Mouse (Mus musculus) kidney, postnatal 4 days (tissue): Measurements from ENCODE around the gene Slc9a3r1.

ENCODE experiments used
- DNase-seq, 2 experiments: peaks; one replicate each; pipeline ENCODE4 v3.0.0; 2021; ENCODE audit warnings: mixed read lengths in 2 of 2

The Slc9a3r1 gene

GRCm38 (mm10) chr11:115163568-115164150 lies 518 bp downstream of the Slc9a3r1 start:
- DNase-seq = peak; percentile 64 to 78

DNA sequence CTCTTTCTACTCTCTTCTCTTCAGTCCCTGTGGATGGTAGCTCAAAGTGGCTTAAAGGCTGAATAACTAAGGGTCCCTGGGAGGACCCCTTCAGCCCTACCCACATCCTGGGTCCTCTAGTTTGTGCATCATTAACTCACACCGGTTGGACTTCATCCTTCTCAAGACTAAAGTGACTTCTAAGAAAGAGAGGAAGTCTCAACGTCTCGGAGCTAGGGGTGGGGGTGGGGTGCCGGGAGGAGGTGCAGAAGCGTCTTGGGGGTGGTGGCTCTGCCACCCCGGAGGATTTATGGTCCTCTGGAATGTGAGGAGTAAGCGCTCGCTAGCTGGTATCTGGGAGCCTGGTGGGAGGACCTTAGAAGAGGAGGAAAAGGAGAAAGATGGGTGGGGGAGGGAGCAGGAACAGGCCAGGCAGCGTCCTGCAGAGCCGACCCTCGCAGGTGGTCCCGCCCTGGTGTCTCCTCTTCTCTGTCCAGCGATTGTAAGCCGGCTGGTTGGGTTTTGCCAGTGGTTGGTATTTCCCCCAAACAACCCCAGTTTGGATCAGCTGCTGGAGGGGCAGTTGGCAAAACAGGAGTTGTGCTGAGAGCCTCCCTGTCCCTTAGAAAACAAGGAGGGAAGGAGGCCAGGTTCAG lies 1.3 kb downstream of the Slc9a3r1 start:
- peak; percentile 52 to 73 for DNase-seq

GRCm38 (mm10) chr11:115164976-115165374 lies 1.8 kb downstream of the Slc9a3r1 start:
- DNase-seq = peak; percentile 53 to 72

DNA sequence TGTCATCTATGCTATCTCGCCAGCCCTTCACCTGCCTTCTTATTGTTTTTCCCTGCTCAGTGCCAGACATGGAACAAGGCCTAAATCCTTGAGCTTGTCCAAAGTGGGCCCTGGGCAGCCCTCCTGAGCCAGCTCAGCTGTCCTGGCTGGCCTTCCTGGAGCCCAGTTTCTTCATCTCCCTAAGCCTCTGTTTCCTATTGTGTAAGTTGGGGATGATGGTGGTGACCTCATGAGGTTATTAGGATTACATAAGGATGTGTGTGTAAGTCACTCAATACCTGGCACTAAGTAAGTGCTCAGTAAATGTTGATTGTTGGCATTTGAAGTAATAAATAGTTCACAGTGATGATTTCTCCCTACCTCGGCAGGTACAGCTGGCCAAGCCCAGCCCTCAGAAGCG lies 3.6 kb downstream of the Slc9a3r1 start:
- DNase-seq = no peak

GRCm38 (mm10) chr11:115167631-115168249 lies 4.6 kb downstream of the Slc9a3r1 start:
- DNase-seq = no peak

DNA sequence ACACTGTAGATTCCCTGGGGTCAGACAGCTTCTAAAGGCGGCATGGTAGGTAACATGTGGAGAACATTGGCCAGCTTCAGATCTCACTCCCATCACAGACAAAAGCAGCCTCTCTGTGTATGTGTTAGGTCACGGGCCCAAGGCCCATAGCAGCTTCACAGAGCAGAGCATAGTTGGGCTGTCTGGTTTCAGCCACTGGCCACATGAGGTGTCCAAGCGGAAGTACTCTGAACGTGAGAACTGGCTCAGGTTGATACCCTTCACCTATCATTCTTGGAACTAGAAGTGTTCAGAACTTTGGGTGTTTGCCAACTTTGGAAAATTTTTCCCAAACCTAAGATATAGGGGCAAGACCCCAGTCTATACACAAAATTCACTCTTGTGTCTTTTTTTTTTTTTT lies 6.3 kb downstream of the Slc9a3r1 start:
- DNase-seq = no peak

DNA sequence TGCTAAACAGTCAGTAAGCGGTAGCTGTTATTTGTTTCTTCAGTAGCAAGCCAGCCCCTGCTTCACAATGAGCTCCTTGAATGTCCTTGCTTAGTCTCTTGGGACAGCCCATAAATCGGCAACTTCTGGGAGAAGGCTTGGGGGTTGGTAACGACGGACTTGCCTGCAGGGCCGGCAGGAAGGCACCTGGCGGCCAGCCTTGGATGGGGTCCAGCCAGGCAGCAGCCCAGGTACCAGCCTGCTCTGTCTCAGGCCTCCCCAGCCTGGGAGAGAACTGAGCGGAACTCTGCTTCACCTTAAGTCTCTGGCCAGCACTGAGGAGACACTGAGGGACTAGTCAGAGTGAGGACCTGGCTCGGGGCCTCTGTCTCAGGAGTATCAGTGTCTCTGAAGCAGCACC lies 8.0 kb downstream of the Slc9a3r1 start:
- DNase-seq = peak; percentile 49 to 56

DNA sequence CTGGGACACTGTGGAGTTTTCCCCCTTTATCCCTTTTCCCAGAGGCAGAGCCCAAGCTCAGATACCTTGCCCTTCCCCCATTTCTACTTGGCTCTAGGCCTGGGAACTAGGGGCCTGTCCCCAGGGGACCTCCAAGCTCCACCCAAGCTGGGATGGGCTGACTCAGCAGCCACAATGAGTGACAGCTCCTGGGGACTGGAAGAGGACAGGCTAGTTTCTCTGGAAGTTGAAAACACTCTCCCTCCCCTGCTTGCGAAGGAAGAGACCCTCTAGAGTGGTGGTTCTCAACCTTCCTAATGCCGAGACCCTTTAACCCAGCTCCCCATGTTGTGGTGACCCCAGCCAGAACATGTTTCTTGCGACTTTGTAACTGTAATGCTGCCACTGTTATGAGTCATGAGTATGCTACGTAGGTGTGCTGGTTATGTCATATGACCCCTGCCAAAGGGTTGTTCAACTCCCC lies 9.7 kb downstream of the Slc9a3r1 start:
- peak; percentile 69 to 77 for DNase-seq

GRCm38 (mm10) chr11:115173549-115174339 lies 10.6 kb downstream of the Slc9a3r1 start:
- peak; percentile 53 to 70 for DNase-seq

GRCm38 (mm10) chr11:115176399-115177190 lies 13.5 kb downstream of the Slc9a3r1 start:
- DNase-seq = peak in 1 of 2 experiments; percentile 47

- peak; percentile 68 to 82 for DNase-seq
These were observed 14.5 kb downstream of the Slc9a3r1 start for GRCm38 (mm10) chr11:115177559-115178195.

DNA sequence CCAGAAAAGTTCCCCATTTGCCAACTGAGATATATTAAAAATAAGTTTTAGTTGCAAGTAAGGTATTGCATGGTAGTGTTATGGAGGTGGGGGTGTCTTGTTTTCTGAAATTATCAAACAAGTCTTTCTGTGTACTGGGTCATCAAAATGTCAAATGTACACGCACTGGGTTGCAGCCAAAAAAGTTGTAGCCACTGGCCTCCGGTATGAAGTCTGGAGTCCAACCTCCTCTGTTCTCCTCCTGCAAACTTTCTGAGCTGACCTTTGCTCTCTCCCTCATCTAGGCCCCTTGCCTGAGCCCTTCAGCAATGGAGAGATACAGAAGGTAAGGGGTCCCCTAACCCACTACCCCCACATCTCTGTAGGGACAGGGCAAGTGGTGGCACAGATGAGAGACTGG lies 15.6 kb downstream of the Slc9a3r1 start:
- DNase-seq = no peak

GRCm38 (mm10) chr11:115179191-115179590 lies 16.1 kb downstream of the Slc9a3r1 start:
- no peak for DNase-seq

- DNase-seq = no peak
These were observed 16.7 kb downstream of the Slc9a3r1 start for GRCm38 (mm10) chr11:115179881-115180280.

DNA sequence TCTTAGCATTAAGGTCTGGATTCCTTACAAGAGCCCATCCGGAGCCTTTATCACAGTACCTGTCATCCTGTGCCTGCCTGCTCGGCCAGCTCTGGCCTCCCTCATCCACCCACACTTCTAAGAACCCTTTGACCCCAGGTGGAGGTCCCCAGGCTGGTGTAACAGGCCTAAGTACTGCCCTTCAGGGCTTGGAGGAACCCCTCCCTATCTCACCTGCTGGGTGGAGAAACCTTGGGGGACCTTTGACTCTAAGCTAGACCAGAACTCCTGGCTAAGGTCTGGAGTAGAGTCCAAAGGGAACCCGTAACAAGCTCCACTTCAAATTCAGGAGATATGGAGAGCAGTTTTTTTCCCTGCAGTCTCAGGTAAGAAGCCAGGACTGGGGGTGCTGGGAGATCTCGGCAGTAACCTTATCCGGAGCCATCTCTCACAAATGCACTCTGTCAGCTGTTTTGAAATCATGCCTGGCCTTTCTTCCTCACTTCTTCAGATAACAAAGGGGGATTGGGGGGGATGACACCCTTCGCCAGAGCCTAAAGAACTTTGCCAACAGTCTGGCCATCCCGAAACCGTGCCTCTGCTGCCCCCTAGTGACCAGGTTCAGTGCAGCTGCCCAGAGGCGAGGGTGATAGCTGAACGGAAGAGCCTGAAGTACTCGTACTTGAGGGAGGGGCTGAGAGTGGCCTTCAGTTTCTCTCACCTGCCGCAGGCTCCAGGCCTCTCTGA lies 18.9 kb downstream of the Slc9a3r1 start:
- peak; percentile 92 to 93 for DNase-seq

GRCm38 (mm10) chr11:115184973-115185372 lies 21.8 kb downstream of the Slc9a3r1 start:
- DNase-seq = no peak

- peak; percentile 100 for DNase-seq
These were observed 24.1 kb downstream of the Slc9a3r1 start, which contains the start of gene Tmem104 for GRCm38 (mm10) chr11:115187224-115187639. TSS of gene Tmem104 (plus strand) at chr11:115187487.

DNA sequence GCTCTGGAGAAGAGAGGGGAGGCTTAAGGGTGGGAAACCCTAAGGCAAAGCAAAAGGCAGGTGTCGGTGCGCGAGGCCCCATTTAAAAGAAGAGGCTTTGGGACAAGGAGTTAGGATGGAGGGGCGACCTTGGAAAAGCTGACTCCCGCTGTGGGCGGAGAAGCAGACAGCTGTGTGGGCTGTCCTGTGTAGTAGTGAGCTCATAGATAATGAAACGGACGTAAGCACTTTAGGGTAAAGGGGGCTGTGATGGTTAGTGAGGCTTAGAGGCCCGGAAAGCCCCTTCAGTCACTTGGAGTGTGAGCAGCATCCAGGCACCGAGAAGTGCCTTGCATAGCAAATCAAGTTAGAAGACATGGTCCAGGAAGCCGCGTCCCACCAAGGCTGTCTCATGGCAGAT lies 24.6 kb downstream of the Slc9a3r1 start, which contains the start of gene Nat9:
Gene Nat9 (minus strand): TSS at position 167 of the 400 bp plus-strand sequence.
- DNase-seq = no peak

DNA sequence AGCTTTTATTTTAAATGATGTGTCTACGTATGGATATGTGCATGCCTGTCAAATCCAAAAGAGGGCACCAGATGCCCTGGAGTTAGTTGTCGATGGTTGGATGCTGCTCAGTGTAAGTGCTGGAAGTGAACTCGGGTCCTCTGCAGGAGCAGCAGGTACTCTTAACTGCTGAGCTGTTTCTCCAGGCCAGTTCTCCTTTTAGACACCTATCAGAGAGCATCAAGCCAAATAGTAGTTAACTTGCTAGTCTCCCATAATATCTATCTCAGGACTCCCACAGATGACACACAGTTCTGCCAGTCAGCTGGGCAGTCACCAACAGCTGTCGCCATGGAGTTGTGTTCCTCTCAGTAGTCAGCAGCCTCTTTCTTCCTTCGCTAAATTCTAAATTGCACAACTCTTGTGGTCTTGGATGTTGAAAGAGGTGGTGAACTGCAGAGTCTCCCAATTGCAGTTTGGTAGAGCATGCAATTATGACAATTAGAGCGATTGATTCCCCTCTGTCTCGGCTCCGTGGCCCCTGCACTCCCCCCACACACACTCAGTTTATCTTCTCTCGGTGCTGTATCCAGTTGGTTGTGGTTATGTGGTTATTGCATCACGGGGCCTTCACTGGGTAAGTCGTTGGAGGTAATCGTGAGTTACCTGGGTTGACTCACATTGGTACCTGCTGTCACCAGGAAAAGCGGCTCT lies 25.5 kb downstream of the Slc9a3r1 start:
- no peak for DNase-seq

DNA sequence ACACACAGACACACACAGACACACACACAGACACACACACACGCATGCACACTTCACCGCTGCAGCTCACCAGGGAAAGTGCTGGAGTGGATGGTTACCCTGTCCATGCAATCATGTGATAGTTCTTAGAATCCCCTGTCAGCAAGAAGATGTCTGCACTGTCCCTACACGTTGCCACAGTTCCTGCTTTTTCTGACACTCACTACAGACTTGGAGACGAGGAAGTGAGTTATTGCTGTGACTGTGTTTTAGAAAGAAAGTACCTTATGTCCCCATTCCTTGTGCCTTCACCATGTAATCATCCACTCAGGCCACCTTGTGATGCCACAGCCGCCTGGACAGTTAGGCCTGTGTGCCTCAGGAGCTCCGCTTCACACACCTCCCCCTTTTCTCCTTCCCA lies 26.2 kb downstream of the Slc9a3r1 start:
- no peak for DNase-seq
